Mouse (Mus musculus) heart, adult 2 months (tissue): Measurements from ENCODE around the gene Paqr8.

Experiments used
- CTCF ChIP-seq: fragments of 200-600 bp; IDR thresholded peaks from 2 replicates; pipeline ENCODE4 v1.8.1; 2022; ENCODE audit warnings: antibody characterized with exemption, mild to moderate bottlenecking, moderate library complexity
- POLR2A ChIP-seq: fragments of 200-500 bp; IDR thresholded peaks from 2 replicates; pipeline ENCODE4 v1.6.1; 2011; ENCODE audit warnings: mild to moderate bottlenecking, low read depth, low read length, control low read depth; ENCODE audit not compliant: insufficient read depth

GRCm38 (mm10) chr1:20870887-20871286, 19.5 kb upstream of the Paqr8 start:
- no peak for TF ChIP-seq POLR2A
- no peak for TF ChIP-seq CTCF
